Mouse (Mus musculus) C2C12 (cell line): ENCODE results near the gene Fahd2a. TPM values are rescaled to one million over a fixed set of nuclear protein-coding genes. Genes with fewer than 3 reads are reported as not detected.

ENCODE experiments used
- H3K27me3 ChIP-seq: one replicate; pipeline ENCODE4 v1.6.1; 2011; ENCODE audit not compliant: control insufficient read depth, insufficient read depth, insufficient read length
- H3K36me3 ChIP-seq: one replicate; pipeline ENCODE4 v1.6.1; 2011; ENCODE audit not compliant: control insufficient read depth, insufficient read depth
- H3K4me3 ChIP-seq: one replicate; pipeline ENCODE4 v1.5.1; 2011; ENCODE audit warnings: mild to moderate bottlenecking, control low read depth; ENCODE audit not compliant: poor library complexity, insufficient read depth, severe bottlenecking
- H3K79me2 ChIP-seq: one replicate; pipeline ENCODE4 v1.6.1; 2011; ENCODE audit not compliant: control insufficient read depth, insufficient read depth
- H3K79me3 ChIP-seq: one replicate; pipeline ENCODE4 v1.6.1; 2011; ENCODE audit warnings: low read depth, control low read depth
- H3ac ChIP-seq: one replicate; pipeline ENCODE3; 2011; ENCODE audit warnings: low read depth; ENCODE audit not compliant: control insufficient read depth, insufficient read length
- CEBPB ChIP-seq: IDR thresholded peaks from one replicate; pipeline ENCODE4 v1.6.1; 2011; ENCODE audit warnings: low read depth, mild to moderate bottlenecking, control low read depth, moderate library complexity
- CTCF ChIP-seq: IDR thresholded peaks from one replicate; pipeline ENCODE4 v1.5.1; 2011; ENCODE audit not compliant: control insufficient read depth, insufficient read depth, insufficient read length
- FOSL1 ChIP-seq: IDR thresholded peaks from one replicate; pipeline ENCODE4 v1.8.0; 2011; ENCODE audit warnings: mild to moderate bottlenecking, low read length; ENCODE audit not compliant: poor library complexity, insufficient read depth, severe bottlenecking
- MAX ChIP-seq: IDR thresholded peaks from one replicate; pipeline ENCODE4 v1.6.1; 2011; ENCODE audit warnings: mild to moderate bottlenecking, control low read depth
- MYOD1 ChIP-seq: IDR thresholded peaks from one replicate; pipeline ENCODE4 v1.6.1; 2011; ENCODE audit warnings: low read depth; ENCODE audit not compliant: control insufficient read depth, insufficient read length
- MYOG ChIP-seq: IDR thresholded peaks from one replicate; pipeline ENCODE4 v1.6.1; 2011; ENCODE audit not compliant: control insufficient read depth, insufficient read length; ENCODE audit errors: extremely low read depth
- USF1 ChIP-seq: IDR thresholded peaks from one replicate; pipeline ENCODE4 v1.6.1; 2011; ENCODE audit warnings: low read depth, mild to moderate bottlenecking, control low read depth, moderate library complexity
- polyA plus RNA-seq: library from polyadenylated mRNA; unstranded; fragments of >200 nt; fragmentation: generic; extraction: Trizol; gene quantifications from one replicate; pipeline ENCODE4 v1.2.1, GENCODE M21; 2012; ENCODE audit warnings: missing spikeins

Gene Fahd2a
- polyA plus RNA-seq, 1 experiment, result 2.6 TPM

- TF ChIP-seq MAX (no peak), MYOD1 (no peak), FOSL1 (no peak), USF1 (no peak), CEBPB (no peak), MYOG (no peak), CTCF (no peak)
- Histone ChIP-seq H3K79me3 (no peaks in the 10 kb centered on the region), H3K36me3 (no peaks in the 10 kb centered on the region), H3K27me3 (peaks cover 13% of the 10 kb centered on the region), H3ac (no peak overlapping the region), H3K4me3 (no peak overlapping the region), H3K79me2 (no peaks in the 10 kb centered on the region)
Observed at GRCm38 (mm10) chr2:127394606-127395161, 49.7 kb downstream of the Fahd2a start.

GRCm38 (mm10) chr2:127391323-127391722, 53.0 kb downstream of the Fahd2a start:
- TF ChIP-seq CEBPB (no peak), MYOD1 (no peak), CTCF (no peak), MYOG (no peak), FOSL1 (no peak), MAX (no peak), USF1 (no peak)
- H3K79me2 ChIP-seq, result no peaks in the 10 kb centered on the region
- no peak overlapping the region for H3ac ChIP-seq
- peaks cover 30% of the 10 kb centered on the region for H3K27me3 ChIP-seq
- H3K36me3 ChIP-seq, result no peaks in the 10 kb centered on the region
- no peaks in the 10 kb centered on the region for H3K79me3 ChIP-seq
- no peak overlapping the region for H3K4me3 ChIP-seq

GRCm38 (mm10) chr2:127390846-127391245, 53.5 kb downstream of the Fahd2a start:
- TF ChIP-seq CTCF (no peak), MAX (no peak), FOSL1 (no peak), MYOD1 (no peak), CEBPB (no peak), USF1 (no peak), MYOG (no peak)

GRCm38 (mm10) chr2:127390352-127390751, 54.0 kb downstream of the Fahd2a start:
- Histone ChIP-seq H3K79me3 (no peaks in the 10 kb centered on the region), H3K27me3 (peaks cover 36% of the 10 kb centered on the region), H3K4me3 (no peak overlapping the region), H3K79me2 (no peaks in the 10 kb centered on the region), H3ac (no peak overlapping the region), H3K36me3 (no peaks in the 10 kb centered on the region)
- TF ChIP-seq MYOD1 (no peak), FOSL1 (no peak), USF1 (no peak), CEBPB (no peak), MAX (no peak), CTCF (no peak), MYOG (no peak)

More at GRCm38 (mm10) chr2:127390846-127391245, 53.5 kb downstream of the Fahd2a start:
- Histone ChIP-seq H3K36me3 (no peaks in the 10 kb centered on the region), H3ac (no peak overlapping the region), H3K4me3 (no peak overlapping the region), H3K79me3 (no peaks in the 10 kb centered on the region), H3K27me3 (peaks cover 31% of the 10 kb centered on the region), H3K79me2 (no peaks in the 10 kb centered on the region)

- Histone ChIP-seq H3K79me3 (no peaks in the 10 kb centered on the region), H3K79me2 (no peaks in the 10 kb centered on the region), H3K4me3 (no peak overlapping the region), H3ac (no peak overlapping the region), H3K27me3 (peaks cover 30% of the 10 kb centered on the region), H3K36me3 (no peaks in the 10 kb centered on the region)
- TF ChIP-seq FOSL1 (no peak), CEBPB (no peak), CTCF (no peak), MYOG (no peak), MYOD1 (no peak), MAX (no peak), USF1 (no peak)
Observed at GRCm38 (mm10) chr2:127387521-127387920, 56.8 kb downstream of the Fahd2a start.

Other genes starting within 250 kb of the Fahd2a start
- gene 1810024B03Rik, start 236.3 kb downstream of the Fahd2a start, polyA plus RNA-seq, result 1.5 TPM
- gene Snrnp200, start 236.2 kb downstream of the Fahd2a start, polyA plus RNA-seq, result 46.8 TPM
- 44.4 TPM for gene Ciao1, start 196.7 kb downstream of the Fahd2a start, polyA plus RNA-seq
- 16.8 TPM for gene Tmem127, start 196.7 kb downstream of the Fahd2a start, polyA plus RNA-seq
- 25.2 TPM for gene Stard7, start 174.3 kb downstream of the Fahd2a start, polyA plus RNA-seq
- 13.9 TPM for gene Dusp2, start 108.4 kb downstream of the Fahd2a start, polyA plus RNA-seq
- gene Astl, start 105.9 kb downstream of the Fahd2a start, polyA plus RNA-seq, result not detected
- gene Adra2b, start 81.4 kb downstream of the Fahd2a start, polyA plus RNA-seq, result not detected
- 0.02 TPM for gene Gpat2, start 19.4 kb downstream of the Fahd2a start, polyA plus RNA-seq
- 0.33 TPM for gene Kcnip3, start 77.5 kb upstream of the Fahd2a start, polyA plus RNA-seq
- not detected for gene Prom2, start 96.9 kb upstream of the Fahd2a start, polyA plus RNA-seq
- 0.89 TPM for gene Zfp661, start 142.5 kb upstream of the Fahd2a start, polyA plus RNA-seq
- 66.1 TPM for gene Mrps5, start 142.7 kb upstream of the Fahd2a start, polyA plus RNA-seq
- 0.12 TPM for gene Mal, start 212.1 kb upstream of the Fahd2a start, polyA plus RNA-seq